Mouse (Mus musculus) heart, adult 2 months (tissue): ENCODE data around the gene Olfr486. TPM values are rescaled to one million over a fixed set of nuclear protein-coding genes. Genes with fewer than 3 reads are reported as not detected.
"Not testable (repeated sequence)": the region's sequence is repeated elsewhere in the genome, so short reads cannot be mapped to it uniquely, and the experiment has no call there.

ENCODE experiments used
- DNase-seq, 2 experiments: peaks; one replicate each; pipeline ENCODE4 v3.0.0; 2021
- H3K27ac ChIP-seq: fragments of 200-600 bp; 2 replicates; pipeline ENCODE4 v1.8.1; 2022
- H3K27me3 ChIP-seq: fragments of 200-500 bp; 2 replicates; pipeline ENCODE4 v1.6.1; 2012; ENCODE audit warnings: mild to moderate bottlenecking, low read length, inconsistent platforms, mixed read lengths; ENCODE audit not compliant: control insufficient read depth, insufficient read depth
- H3K36me3 ChIP-seq: fragments of 200-500 bp; 2 replicates; pipeline ENCODE4 v1.6.1; 2012; ENCODE audit warnings: low read length, inconsistent platforms; ENCODE audit not compliant: control insufficient read depth, insufficient read depth
- H3K4me1 ChIP-seq: fragments of 200-500 bp; 2 replicates; pipeline ENCODE4 v1.6.1; 2011; ENCODE audit warnings: low read length; ENCODE audit not compliant: control insufficient read depth, insufficient read depth
- H3K4me3 ChIP-seq: fragments of 200-600 bp; 2 replicates; pipeline ENCODE4 v1.8.1; 2022
- H3K79me2 ChIP-seq: fragments of 200-500 bp; replicated peaks from 2 replicates; pipeline ENCODE4 v1.6.1; 2012; ENCODE audit warnings: mild to moderate bottlenecking, inconsistent platforms, low read length, moderate library complexity, mixed read lengths; ENCODE audit not compliant: control insufficient read depth, insufficient read depth
- H3K9ac ChIP-seq: fragments of 200-500 bp; 2 replicates; pipeline ENCODE4 v1.6.1; 2012; ENCODE audit warnings: low read depth, mild to moderate bottlenecking, control low read depth, inconsistent platforms, low read length, mixed read lengths
- CTCF ChIP-seq: fragments of 200-600 bp; IDR thresholded peaks from 2 replicates; pipeline ENCODE4 v1.8.1; 2022; ENCODE audit warnings: antibody characterized with exemption, mild to moderate bottlenecking, moderate library complexity
- EP300 ChIP-seq: fragments of 200-500 bp; IDR thresholded peaks from 2 replicates; pipeline ENCODE4 v1.6.1; 2011; ENCODE audit warnings: low read depth, low read length, control low read depth; ENCODE audit not compliant: insufficient read depth
- POLR2A ChIP-seq: fragments of 200-500 bp; IDR thresholded peaks from 2 replicates; pipeline ENCODE4 v1.6.1; 2011; ENCODE audit warnings: mild to moderate bottlenecking, low read depth, low read length, control low read depth; ENCODE audit not compliant: insufficient read depth
- WGBS: fragments of 180-500 bp; shearing (Covaris S2); methylation state at CpG from one replicate; pipeline ENCODE4 v1.1.7; 2018; 5-methylcytosine and 5-hydroxymethylcytosine counted together
- intact Hi-C: fragments of 180-260 bp; cut with DNase I; formaldehyde crosslinking; loops from one replicate; pipeline ENCODE4 v1.15.1; 2025
- long read RNA-seq: library from polyadenylated mRNA; stranded (forward); transcript quantifications from one replicate; pipeline ENCODE4 v2.0.0, GENCODE M21; 2021
- polyA plus RNA-seq: library from polyadenylated mRNA; depleted of rRNA; stranded (reverse); fragments of >200 nt; gene quantifications from 2 replicates; pipeline ENCODE4 v1.2.3, GENCODE M21; 2012; rRNA removed
- total RNA-seq, 2 experiments: library from RNA; stranded (reverse); gene quantifications; 2 replicates each; pipeline ENCODE4 v1.2.3; 2021

Gene Olfr486
- total RNA-seq (not detected), polyA plus RNA-seq (not detected in 2 replicates)
- long read RNA-seq: 0 reads

GRCm38 (mm10) chr7:108172642-108173041, at the start of gene Olfr486:
Olfr486 (minus strand) TSS chr7:108172742.
- H3K4me1 ChIP-seq, H3K79me2 ChIP-seq, H3K4me3 ChIP-seq, H3K27ac ChIP-seq, H3K36me3 ChIP-seq, intact Hi-C loops, H3K9ac ChIP-seq, H3K27me3 ChIP-seq, DNase-seq: not testable (repeated sequence)
- WGBS: 83% methylated on average over 1 of the region's 1 CpGs

GRCm38 (mm10) chr7:108214536-108214935, 42.0 kb upstream of the Olfr486 start, which contains the start of gene Olfr487:
Olfr487 (minus strand) TSS chr7:108214636.
- intact Hi-C loops, H3K79me2 ChIP-seq, H3K4me1 ChIP-seq, H3K27me3 ChIP-seq, H3K36me3 ChIP-seq, H3K4me3 ChIP-seq, H3K9ac ChIP-seq, DNase-seq, H3K27ac ChIP-seq: not testable (repeated sequence)

GRCm38 (mm10) chr7:108196938-108197337, 24.4 kb upstream of the Olfr486 start:
- Histone ChIP-seq H3K79me2 (no peaks in the 10 kb centered on the region), H3K4me1 (no peaks in the 10 kb centered on the region), H3K27me3 (no peaks in the 10 kb centered on the region), H3K27ac (no peak overlapping the region), H3K9ac (no peak overlapping the region), H3K4me3 (no peak overlapping the region), H3K36me3 (no peaks in the 10 kb centered on the region)
- 67% methylated on average over 6 of the region's 6 CpGs for WGBS
- DNase-seq: no peak
- intact Hi-C loops: no loop called here
- TF ChIP-seq CTCF: no peak
- no peak for TF ChIP-seq POLR2A
- TF ChIP-seq EP300: no peak

- H3K27ac ChIP-seq, intact Hi-C loops: not testable (repeated sequence)
Observed at GRCm38 (mm10) chr7:108196337-108196736, 23.8 kb upstream of the Olfr486 start.

GRCm38 (mm10) chr7:108192714-108193113, 20.2 kb upstream of the Olfr486 start:
- H3K27me3 ChIP-seq, H3K36me3 ChIP-seq, intact Hi-C loops, H3K4me1 ChIP-seq, H3K79me2 ChIP-seq, H3K9ac ChIP-seq, H3K27ac ChIP-seq, DNase-seq, H3K4me3 ChIP-seq: not testable (repeated sequence)
- 60% methylated on average over 1 of the region's 1 CpGs for WGBS

More at GRCm38 (mm10) chr7:108196337-108196736, 23.8 kb upstream of the Olfr486 start:
- H3K79me2 ChIP-seq, H3K27me3 ChIP-seq, H3K4me3 ChIP-seq, DNase-seq, H3K9ac ChIP-seq, H3K36me3 ChIP-seq, H3K4me1 ChIP-seq: not testable (repeated sequence)
- 52% methylated on average over 3 of the region's 3 CpGs for WGBS

GRCm38 (mm10) chr7:108191196-108191595, 18.7 kb upstream of the Olfr486 start:
- DNase-seq, H3K27ac ChIP-seq, H3K27me3 ChIP-seq, H3K9ac ChIP-seq, H3K36me3 ChIP-seq, H3K4me3 ChIP-seq, H3K79me2 ChIP-seq, intact Hi-C loops, H3K4me1 ChIP-seq: not testable (repeated sequence)
- WGBS: 53% methylated on average over 2 of the region's 2 CpGs

- H3K36me3 ChIP-seq, DNase-seq, intact Hi-C loops, H3K79me2 ChIP-seq, H3K4me1 ChIP-seq, H3K27ac ChIP-seq, H3K4me3 ChIP-seq, H3K27me3 ChIP-seq, H3K9ac ChIP-seq: not testable (repeated sequence)
- 69% methylated on average over 2 of the region's 2 CpGs for WGBS
Observed at GRCm38 (mm10) chr7:108185237-108185636, 12.7 kb upstream of the Olfr486 start.

GRCm38 (mm10) chr7:108184401-108184800, 11.9 kb upstream of the Olfr486 start:
- H3K36me3 ChIP-seq, H3K27me3 ChIP-seq, H3K9ac ChIP-seq, intact Hi-C loops, H3K4me1 ChIP-seq, H3K79me2 ChIP-seq, H3K27ac ChIP-seq, H3K4me3 ChIP-seq, DNase-seq: not testable (repeated sequence)
- 68% methylated on average over 3 of the region's 3 CpGs for WGBS
